Mouse (Mus musculus): Measurements from ENCODE around the gene Plekhj1.

Plekhj1 gene

GRCm38 (mm10) chr10:80748609-80749008, 49.8 kb downstream of the Plekhj1 start:
- peak; percentile 61 for DNase-seq (ENCODE audit: low spot score)

- peak; percentile 63 for DNase-seq (ENCODE audit: low spot score)
Measured at GRCm38 (mm10) chr10:80747410-80747809, 51.0 kb downstream of the Plekhj1 start.

Data from yolk sac, embryonic 10.5 days (tissue).